Mouse (Mus musculus): ENCODE data around the gene Elmo1. TPM values are rescaled to one million over a fixed set of nuclear protein-coding genes. Genes with fewer than 3 reads are reported as not detected.
A peak's percentile ranks its signal among the peaks of the same experiment; 100 is the strongest.

The Elmo1 gene
- total and polyA plus RNA-seq, 3 experiments: 23.1 to 50.2 (median 32.2) TPM

GRCm38 (mm10) chr13:20121385-20122043 lies 31.1 kb downstream of the Elmo1 start:
- H3K27me3 ChIP-seq (replicated peaks): no peaks in the 10 kb centered on the region
- peaks cover 15% of the 10 kb centered on the region for H3K79me2 ChIP-seq (replicated peaks; ENCODE audit: control insufficient read depth, extremely low read depth, insufficient read depth, poor library complexity, severe bottlenecking)
- peak overlapping the region; percentile 65 for H3K27ac ChIP-seq (ENCODE audit: insufficient read depth, low read depth)
- H3K9me3 ChIP-seq (replicated peaks; ENCODE audit: low read length): no peaks in the 10 kb centered on the region
- no peak for TF ChIP-seq MEF2A (IDR thresholded peaks at IDR 0.05; ENCODE audit: borderline replicate concordance, low read depth, low read length)
- peak; percentile 56 for TF ChIP-seq IRF4 (IDR thresholded peaks at IDR 0.05; ENCODE audit: low read depth, low read length)
- no peak for TF ChIP-seq SMC3 (IDR thresholded peaks at IDR 0.05; ENCODE audit: low read depth, low read length)
- TF ChIP-seq BHLHE40 (IDR thresholded peaks at IDR 0.05; ENCODE audit: low read depth, low read length): peak; percentile 50
- TF ChIP-seq TCF12 (IDR thresholded peaks at IDR 0.05; ENCODE audit: low read depth, low read length): peak; percentile 63; the same call in 1 of the 2 replicates
- 0 out of 2 replicates have a peak, but pooled peaks have one; percentile 17 for TF ChIP-seq JUN (IDR thresholded peaks at IDR 0.05; ENCODE audit: insufficient read depth, low read depth, low read length)
- TF ChIP-seq ZC3H11A (IDR thresholded peaks at IDR 0.05; ENCODE audit: low read depth, low read length): no peak
- TF ChIP-seq UBTF (IDR thresholded peaks at IDR 0.05; ENCODE audit: low read depth, low read length): no peak
- TF ChIP-seq MAX (IDR thresholded peaks at IDR 0.05; ENCODE audit: low read length): peak; percentile 37; the same call in 1 of the 2 replicates
- 0 out of 2 replicates have a peak, but pooled peaks have one; percentile 18 for TF ChIP-seq JUND (conservative IDR thresholded peaks at IDR 0.05; ENCODE audit: low read depth, low read length)
- TF ChIP-seq USF1 (IDR thresholded peaks at IDR 0.05; ENCODE audit: low read depth, low read length): no peak
- TF ChIP-seq MXI1 (IDR thresholded peaks at IDR 0.05; ENCODE audit: low read depth, low read length): 0 out of 2 replicates have a peak, but pooled peaks have one; percentile 40
- 0 out of 2 replicates have a peak, but pooled peaks have one; percentile 13 for TF ChIP-seq SIN3A (IDR thresholded peaks at IDR 0.05; ENCODE audit: low read length)
- peak; percentile 38; the same call in 1 of the 2 replicates for TF ChIP-seq EP300 (IDR thresholded peaks at IDR 0.05; ENCODE audit: low read length)
- H3K4me1 ChIP-seq (ENCODE audit: control insufficient read depth in 1 of 2, insufficient read depth in 2 of 2): peaks cover 11 to 74% of the 10 kb centered on the region in 2 experiments
- dilution Hi-C loops (cut with MboI; ENCODE audit: extremely low pct_ligation_motif_present, extremely low pct_unique_long_range_greater_than_20kb, low sequenced_read_pairs) (no loop called here), in situ Hi-C loops (cut with MboI; ENCODE audit: low pct_ligation_motif_present, low pct_unique_long_range_greater_than_20kb, low sequenced_read_pairs) (loop anchor here (25.0 kb wide), 1 partner anchor 1041 kb away; no protein-coding TSS in a partner anchor)
- no peak overlapping the region for H3K4me3 ChIP-seq (replicated peaks in 1 of 3; ENCODE audit: low read depth in 2 of 3, low read length in 2 of 3, poor library complexity in 1 of 3)
- H3K9ac ChIP-seq (ENCODE audit: insufficient read depth, low read depth): peak overlapping the region; percentile 55; the same call in 1 of the 2 replicates
- peak; percentile 60 for DNase-seq (ENCODE audit: extremely low read depth)
- peak overlapping the region; percentile 85 for H3K4me2 ChIP-seq (ENCODE audit: insufficient read depth, low read depth, poor library complexity, severe bottlenecking)
- H3K36me3 ChIP-seq (replicated peaks in 1 of 2; ENCODE audit: control insufficient read depth in 1 of 2, insufficient read depth in 1 of 2, low read length in 1 of 2): peaks cover 0 to 2% of the 10 kb centered on the region in 2 experiments

- dilution Hi-C loops (cut with MboI; ENCODE audit: extremely low pct_ligation_motif_present, extremely low pct_unique_long_range_greater_than_20kb, low sequenced_read_pairs): no loop called here
- peaks cover 0 to under 1% of the 10 kb centered on the region in 2 experiments for H3K36me3 ChIP-seq (replicated peaks in 1 of 2; ENCODE audit: control insufficient read depth in 1 of 2, insufficient read depth in 1 of 2, low read length in 1 of 2)
- no peak for TF ChIP-seq ELF1 (IDR thresholded peaks at IDR 0.05; ENCODE audit: low read depth, low read length)
- no peak for TF ChIP-seq IRF4 (IDR thresholded peaks at IDR 0.05; ENCODE audit: low read depth, low read length)
- TF ChIP-seq UBTF (IDR thresholded peaks at IDR 0.05; ENCODE audit: low read depth, low read length): no peak
- in situ Hi-C loops (cut with MboI; ENCODE audit: low pct_ligation_motif_present, low pct_unique_long_range_greater_than_20kb, low sequenced_read_pairs): loop anchor here (25.0 kb wide), 1 partner anchor 1038 kb away; no protein-coding TSS in a partner anchor
- peaks cover 12% of the 10 kb centered on the region for H3K79me2 ChIP-seq (replicated peaks; ENCODE audit: control insufficient read depth, extremely low read depth, insufficient read depth, poor library complexity, severe bottlenecking)
- peak overlapping the region; percentile 58; the same call in 1 of the 2 replicates for H3K27ac ChIP-seq (ENCODE audit: insufficient read depth, low read depth)
- H3K9ac ChIP-seq (ENCODE audit: insufficient read depth, low read depth): peak overlapping the region; percentile 70; the same call in 1 of the 2 replicates
- H3K4me2 ChIP-seq (ENCODE audit: insufficient read depth, low read depth, poor library complexity, severe bottlenecking): peak overlapping the region; percentile 82
- H3K27me3 ChIP-seq (replicated peaks): no peaks in the 10 kb centered on the region
- H3K4me1 ChIP-seq (ENCODE audit: control insufficient read depth in 1 of 2, insufficient read depth in 2 of 2): peaks cover 22 to 94% of the 10 kb centered on the region in 2 experiments
- H3K9me3 ChIP-seq (replicated peaks; ENCODE audit: low read length): no peaks in the 10 kb centered on the region
- no peak for DNase-seq (ENCODE audit: extremely low read depth)
- no peak overlapping the region for H3K4me3 ChIP-seq (replicated peaks in 1 of 3; ENCODE audit: low read depth in 2 of 3, low read length in 2 of 3, poor library complexity in 1 of 3)
Observed at GRCm38 (mm10) chr13:20123975-20124374, 33.6 kb downstream of the Elmo1 start.
